Mouse (Mus musculus): ENCODE measurements around the gene Dgkd.

Gene Dgkd

DNA sequence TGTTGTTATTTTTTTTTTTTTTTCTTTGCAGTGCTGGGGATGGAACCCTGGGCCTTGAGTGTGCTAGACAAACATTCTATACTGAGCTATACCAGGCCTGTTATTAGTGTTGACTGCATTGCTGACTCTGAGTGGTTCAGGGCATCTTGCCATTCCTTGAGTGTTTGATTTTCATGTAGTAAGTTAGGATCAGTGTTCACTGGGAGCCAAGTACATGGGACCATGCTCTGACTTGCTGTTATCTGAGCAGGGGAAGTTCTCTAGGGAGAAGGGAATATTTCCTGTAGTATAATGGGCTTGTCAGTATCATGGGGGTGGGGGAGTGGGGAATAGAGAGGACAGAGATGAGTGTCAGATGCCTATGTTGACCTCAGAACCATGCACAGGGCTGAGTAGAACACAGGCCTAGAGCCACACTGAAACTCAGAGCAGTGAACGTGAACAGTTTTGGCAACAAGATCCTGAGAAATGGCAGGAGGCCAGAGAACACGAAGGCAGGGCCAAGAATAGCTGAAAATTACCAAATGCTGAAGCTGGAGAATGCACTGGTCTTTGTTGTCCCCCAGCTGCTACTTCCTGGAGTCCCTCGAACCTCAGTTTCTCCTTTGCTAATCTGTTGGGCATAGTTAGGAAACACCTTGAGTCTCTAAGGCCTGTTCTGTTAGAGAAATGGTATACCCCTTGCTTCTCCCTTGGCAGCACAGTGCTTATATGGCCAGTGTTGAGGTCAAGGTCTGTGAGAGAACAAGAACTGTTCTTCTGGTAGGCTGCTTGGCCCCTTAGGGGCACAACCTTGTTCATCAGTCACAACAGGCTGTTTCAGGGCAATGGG, 26.6 kb downstream of the Dgkd start:
- ATAC-seq (ENCODE audit: insufficient number of reproducible peaks, low FRiP score, low TSS enrichment): peak; percentile 76

DNA sequence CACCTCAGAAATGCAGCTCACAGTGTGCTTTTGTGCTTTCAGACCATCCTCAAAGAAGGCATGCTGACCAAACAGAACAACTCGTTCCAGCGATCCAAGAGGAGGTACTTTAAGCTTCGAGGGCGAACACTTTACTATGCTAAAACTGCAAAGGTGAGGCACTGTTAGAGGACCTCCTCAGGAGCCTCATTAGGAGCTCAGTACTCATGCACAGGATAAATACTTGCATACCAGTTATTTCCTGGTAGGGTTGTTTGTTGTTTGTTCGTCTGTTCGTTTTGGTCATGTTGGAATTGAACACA, 27.2 kb downstream of the Dgkd start:
- no peak for ATAC-seq (ENCODE audit: insufficient number of reproducible peaks, low FRiP score, low TSS enrichment)

DNA sequence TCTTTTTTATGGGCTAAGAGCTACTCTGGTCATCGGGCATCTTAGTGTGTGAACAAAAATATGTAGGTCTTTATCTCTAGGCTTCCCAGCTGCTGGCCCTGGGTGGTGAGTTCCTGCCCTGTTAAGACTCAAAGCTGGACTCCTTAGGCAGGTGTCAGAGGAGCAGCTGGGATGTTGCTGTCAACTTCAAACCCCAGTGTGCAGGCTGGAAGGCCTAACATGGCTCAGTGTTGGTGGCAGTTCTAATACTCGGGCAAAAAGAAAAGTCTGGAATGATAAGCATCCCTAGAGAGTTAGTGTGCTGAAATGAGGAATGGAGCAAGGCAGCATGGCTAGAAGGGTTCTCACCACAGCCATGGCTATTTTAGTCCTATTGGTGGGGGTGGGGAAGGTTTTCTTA, 27.8 kb downstream of the Dgkd start:
- ATAC-seq (ENCODE audit: insufficient number of reproducible peaks, low FRiP score, low TSS enrichment): no peak

DNA sequence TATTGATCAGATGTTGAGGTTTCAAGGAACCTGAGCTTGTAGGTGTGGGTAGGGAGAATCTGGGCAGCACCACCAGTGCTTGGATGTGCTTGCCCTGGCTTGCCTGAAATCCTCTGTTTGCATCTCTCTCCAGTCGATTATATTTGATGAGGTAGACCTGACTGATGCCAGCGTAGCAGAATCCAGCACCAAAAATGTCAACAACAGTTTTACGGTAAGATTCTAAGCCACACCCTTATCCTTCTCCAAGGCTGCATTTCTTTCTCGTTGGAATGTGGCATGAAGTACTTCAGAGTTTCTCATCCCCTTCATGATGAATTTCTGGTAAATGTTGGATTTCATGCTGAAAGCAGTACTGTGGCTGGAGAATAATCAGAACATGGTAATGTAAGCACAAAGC, 28.6 kb downstream of the Dgkd start:
- no peak for ATAC-seq (ENCODE audit: insufficient number of reproducible peaks, low FRiP score, low TSS enrichment)

DNA sequence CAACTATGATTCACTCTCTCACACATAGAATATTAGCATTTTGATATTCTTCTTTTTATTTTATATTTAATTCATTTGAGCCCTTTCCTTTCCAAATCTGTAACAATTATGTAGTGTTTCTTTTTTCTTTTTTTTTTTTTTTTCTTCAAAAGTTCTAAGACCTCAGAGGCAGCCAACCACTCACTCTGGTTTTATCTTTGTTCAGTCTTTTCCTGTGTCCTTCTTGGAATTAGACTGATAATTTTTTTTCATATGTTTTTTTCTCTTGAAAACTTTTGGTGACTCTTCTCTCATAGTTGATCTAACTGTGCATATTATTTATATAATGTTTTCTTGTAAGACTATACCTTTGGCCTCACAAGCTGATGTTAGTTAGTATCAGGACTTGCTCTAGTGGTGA, 29.5 kb downstream of the Dgkd start:
- ATAC-seq (ENCODE audit: insufficient number of reproducible peaks, low FRiP score, low TSS enrichment): no peak

DNA sequence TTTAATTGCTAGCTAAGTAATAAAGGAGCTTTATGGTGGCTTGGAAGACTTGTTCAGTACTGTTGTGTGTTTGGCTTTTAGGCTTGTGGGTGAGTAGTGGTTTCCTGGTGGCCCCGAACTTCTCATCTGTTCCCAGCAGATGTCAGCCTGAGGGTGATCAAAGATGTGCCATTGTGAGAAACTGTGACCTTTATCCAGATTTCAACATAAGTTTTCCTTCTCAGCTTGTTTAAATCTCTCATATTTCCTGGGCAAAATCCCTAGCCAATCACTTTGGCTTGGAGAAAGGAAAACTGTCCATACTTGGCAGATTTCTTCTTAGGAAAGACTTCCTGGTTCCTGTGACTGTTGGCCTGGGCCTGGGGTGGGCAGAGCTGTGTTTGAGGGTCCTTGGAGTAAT, 37.9 kb downstream of the Dgkd start:
- no peak for ATAC-seq (ENCODE audit: insufficient number of reproducible peaks, low FRiP score, low TSS enrichment)

DNA sequence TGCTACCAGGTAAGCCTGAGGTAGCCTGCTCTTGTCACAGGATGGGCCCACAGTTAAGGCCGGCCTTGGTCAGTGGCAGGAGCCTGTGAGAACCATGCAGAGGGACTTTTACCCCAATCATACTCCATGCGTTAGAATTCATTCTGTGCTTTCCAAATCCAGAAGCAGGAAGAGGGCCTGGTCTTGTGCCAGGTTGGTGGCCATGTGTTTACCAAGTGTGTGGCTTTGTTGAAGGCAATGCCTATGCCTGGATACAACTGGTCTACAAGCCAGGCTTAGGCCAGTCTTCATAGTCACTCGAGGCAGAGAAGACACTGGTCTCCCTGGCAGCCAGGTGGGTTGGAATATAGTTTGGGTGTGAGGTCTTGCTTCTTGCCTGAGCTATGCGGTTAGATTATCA, 38.5 kb downstream of the Dgkd start:
- ATAC-seq (ENCODE audit: insufficient number of reproducible peaks, low FRiP score, low TSS enrichment): no peak

DNA sequence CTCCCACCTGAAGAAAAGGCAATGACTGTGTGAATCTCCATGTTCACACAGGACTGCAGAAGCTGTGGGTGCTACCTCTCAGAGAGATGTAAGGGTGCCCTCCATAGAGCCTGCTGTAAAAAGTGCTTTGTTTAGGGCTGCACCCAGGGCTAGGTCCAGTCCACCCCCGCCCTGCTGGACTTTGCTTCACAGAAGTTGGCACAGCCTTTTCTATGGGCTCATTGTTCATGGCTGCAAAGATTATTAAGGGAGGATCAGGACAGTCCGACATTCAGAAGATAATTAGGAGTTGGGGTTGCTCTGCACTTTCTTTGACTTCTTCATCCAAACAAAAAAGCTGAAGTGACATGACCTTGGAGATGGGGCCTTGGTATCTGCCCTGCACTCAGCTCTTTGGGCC, 39.4 kb downstream of the Dgkd start:
- ATAC-seq (ENCODE audit: insufficient number of reproducible peaks, low FRiP score, low TSS enrichment): no peak

DNA sequence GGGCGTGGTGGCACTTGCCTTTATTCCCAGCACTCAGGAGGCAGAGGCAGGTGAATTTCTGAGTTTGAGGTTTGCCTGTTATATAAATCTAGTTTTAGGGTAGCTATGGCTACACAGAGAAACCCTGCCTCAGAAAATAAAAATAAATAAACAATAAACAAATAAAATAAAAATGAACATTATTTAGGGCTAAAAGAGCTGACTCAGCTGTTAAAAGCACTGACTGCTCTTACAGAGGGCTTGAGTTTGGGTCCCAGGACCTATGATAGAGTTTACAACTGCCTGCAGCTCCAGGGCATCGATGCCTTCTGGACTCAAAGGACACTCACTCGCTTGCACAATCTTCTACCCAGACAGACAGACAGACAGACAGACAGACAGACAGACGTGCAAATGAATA, 40.3 kb downstream of the Dgkd start:
- ATAC-seq (ENCODE audit: insufficient number of reproducible peaks, low FRiP score, low TSS enrichment): no peak

DNA sequence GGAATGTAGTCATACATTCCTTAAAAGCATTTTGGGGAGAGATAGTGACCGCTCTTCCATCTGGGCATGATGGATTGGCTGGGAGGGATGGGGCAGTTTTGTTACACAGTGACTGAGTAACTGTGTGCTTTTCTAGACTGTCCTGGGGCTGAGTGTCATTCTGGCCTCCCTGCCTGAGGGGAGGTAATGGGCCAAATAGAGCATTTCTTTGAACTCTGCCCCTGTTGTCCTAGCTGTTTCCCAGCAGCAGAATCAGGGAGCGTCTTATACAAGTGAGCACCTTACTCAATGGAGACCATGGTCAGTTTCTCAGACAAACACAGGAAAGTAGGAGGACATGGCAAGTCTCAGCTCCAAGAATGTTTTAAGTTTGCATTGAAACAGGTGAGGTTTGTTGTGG, 43.8 kb downstream of the Dgkd start:
- ATAC-seq (ENCODE audit: insufficient number of reproducible peaks, low FRiP score, low TSS enrichment): no peak

DNA sequence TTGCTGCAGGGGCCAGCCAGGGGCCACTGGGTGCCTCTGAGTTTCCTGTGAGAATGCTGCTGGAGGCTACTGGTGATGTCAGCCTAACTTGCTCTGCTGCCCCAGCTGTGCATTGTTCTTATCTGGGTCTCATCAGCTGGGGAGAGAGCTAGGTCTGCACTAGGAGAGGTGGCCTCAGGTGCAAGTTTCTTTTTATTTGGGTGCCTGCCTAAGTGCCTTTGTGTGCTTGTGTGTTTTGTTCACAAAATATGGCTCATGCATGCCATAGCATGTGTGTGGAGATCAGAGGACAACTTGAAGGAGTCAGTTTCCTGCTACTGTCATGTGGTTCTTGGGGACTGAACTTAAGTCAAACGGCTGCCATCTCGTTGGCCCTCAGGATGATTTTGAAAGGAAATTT, 46.6 kb downstream of the Dgkd start:
- no peak for ATAC-seq (ENCODE audit: insufficient number of reproducible peaks, low FRiP score, low TSS enrichment)

DNA sequence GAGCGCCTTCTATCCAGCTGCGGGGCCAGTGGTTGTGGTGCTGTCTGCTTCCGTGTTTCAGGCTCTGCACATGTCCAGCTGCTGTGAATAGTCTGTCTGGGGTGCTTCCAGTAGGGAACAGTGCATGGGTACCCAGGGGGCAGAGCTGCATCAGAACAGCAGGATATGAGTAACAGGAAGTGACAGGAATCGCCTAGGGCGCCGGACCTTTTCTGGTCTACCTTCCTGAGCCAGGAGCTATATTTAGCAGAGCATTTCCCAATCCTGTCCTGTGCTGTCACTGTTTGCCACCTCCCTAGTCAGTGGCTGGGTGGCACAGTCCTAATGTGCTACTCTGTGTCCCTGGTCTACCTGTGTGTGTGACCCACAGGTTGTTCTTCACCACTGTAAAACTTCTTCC, 47.9 kb downstream of the Dgkd start:
- 0 out of 2 replicates have a peak, but pooled peaks have one; percentile 36 for ATAC-seq (ENCODE audit: insufficient number of reproducible peaks, low FRiP score, low TSS enrichment)

DNA sequence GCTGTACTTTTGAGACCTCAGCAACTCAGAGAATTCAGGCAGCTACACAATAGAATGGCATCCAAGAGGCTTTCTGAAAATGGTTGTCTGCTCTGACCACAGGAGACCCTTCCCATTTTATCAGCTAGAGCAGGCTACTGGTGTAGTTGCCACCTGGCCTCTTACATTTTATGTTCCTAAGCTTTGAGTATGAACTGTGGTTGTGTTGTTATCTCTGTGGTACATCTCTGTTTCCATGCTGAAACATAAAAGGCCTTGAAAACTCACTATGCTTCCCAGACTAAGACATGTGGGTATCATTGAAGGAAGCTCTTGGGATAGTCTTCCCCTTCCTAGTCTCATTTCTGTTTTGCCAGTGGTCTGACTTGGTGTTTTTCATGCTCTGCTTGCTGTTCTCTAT, 49.1 kb downstream of the Dgkd start:
- no peak for ATAC-seq (ENCODE audit: insufficient number of reproducible peaks, low FRiP score, low TSS enrichment)

DNA sequence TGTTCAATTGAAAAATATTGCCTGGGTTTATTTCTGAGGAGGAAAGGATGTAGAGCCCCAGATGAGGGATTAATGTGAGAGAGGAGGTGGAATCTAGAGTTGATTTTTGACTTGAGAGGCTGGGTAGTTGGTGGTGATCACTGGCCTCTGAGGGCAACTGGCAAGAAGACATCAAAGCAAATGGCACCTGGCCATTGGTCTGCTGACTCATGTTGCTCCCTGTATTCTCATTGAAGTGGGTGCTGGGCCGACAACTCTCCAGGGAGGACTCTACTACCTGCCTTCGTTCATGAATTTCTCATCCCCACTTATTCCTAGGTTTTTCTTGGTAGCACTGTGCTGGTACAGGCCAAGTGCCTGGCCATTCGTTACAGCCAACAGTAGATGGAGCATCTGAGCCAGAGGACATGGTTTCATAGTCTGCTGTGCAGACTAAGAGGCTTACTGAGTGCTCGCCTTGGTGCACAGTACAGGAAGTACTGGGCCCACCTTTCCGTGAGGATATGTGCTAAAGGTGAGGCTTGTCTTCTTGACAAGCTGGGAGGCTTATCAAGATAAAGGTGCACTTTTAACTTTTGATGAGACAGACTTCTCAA, 53.4 kb downstream of the Dgkd start:
- no peak for ATAC-seq (ENCODE audit: insufficient number of reproducible peaks, low FRiP score, low TSS enrichment)

DNA sequence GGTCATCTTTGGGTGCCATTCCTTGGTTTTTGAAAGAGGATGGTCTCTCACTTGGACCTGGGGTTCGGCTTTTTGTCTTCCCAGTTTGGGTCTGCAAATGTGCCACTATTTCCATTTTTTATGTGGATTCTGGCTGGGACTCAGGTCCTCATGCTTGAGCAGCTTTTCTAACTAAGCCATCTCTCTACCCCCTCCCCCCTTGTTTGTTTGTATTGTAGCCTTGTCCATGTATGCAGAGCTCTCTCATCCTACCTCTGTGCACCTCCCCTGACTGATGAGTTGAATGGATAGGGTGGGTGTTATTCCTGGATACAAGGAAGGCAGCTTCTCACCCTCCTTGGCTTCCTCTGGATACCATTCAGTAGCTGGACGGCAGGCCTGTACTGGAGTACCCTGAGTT, 54.9 kb downstream of the Dgkd start:
- ATAC-seq (ENCODE audit: insufficient number of reproducible peaks, low FRiP score, low TSS enrichment): no peak

DNA sequence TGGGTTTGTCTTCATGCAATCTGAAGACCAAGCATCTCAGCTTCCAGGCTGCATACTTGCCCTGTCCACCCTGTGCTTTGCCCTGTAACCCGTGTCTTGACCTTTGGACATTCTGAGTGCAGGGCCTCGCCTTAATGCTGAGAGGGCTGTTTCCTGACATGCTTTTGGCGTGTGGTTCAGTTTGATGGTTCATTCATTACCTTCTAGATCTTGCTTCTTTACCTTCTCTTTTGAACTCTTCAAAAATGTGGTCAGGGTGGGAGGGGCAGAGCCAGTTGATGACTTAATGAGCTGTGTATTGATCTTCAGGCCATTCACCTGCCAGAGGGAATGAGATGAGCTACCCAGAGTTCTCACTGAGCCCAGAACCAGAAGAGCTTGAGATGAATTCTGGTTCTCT, 55.6 kb downstream of the Dgkd start:
- no peak for ATAC-seq (ENCODE audit: insufficient number of reproducible peaks, low FRiP score, low TSS enrichment)

DNA sequence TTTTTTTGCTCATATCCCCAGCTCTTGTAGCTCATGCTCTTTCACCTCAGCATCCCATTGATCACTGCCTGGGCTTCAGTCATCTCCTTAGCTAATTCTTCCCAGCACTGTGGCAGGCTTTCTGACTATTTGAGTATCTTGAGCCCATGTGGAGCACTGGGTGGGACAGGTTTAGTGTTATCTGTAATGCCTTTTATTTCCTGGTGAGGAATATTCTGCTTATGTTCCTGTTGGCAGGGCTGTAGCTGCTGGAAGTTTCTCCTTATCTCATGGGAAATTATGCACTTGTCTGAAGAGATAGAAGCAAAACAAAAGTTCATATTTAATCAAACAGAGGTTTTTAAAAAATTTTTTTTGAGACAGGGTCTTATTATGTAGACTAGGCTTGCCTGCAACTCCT, 56.5 kb downstream of the Dgkd start:
- no peak for ATAC-seq (ENCODE audit: insufficient number of reproducible peaks, low FRiP score, low TSS enrichment)

DNA sequence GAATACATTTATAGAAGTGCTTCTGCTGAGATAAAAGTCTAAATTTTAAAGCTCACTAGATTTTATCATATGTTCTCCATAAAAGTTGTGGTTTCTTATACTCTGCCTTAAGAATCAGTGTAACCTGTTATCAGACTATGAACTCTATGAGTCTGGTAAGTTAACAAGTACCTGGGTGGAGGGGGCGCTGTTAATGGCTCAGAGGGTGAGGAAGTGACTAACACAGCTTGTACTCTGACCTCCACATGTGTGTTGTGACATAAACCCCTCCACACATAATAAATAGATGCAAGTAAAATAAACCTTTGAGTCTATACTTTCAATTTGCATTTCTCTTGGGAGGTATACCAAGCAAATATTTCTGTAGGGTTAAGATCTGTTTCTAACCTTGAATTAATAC, 57.3 kb downstream of the Dgkd start:
- no peak for ATAC-seq (ENCODE audit: insufficient number of reproducible peaks, low FRiP score, low TSS enrichment)

DNA sequence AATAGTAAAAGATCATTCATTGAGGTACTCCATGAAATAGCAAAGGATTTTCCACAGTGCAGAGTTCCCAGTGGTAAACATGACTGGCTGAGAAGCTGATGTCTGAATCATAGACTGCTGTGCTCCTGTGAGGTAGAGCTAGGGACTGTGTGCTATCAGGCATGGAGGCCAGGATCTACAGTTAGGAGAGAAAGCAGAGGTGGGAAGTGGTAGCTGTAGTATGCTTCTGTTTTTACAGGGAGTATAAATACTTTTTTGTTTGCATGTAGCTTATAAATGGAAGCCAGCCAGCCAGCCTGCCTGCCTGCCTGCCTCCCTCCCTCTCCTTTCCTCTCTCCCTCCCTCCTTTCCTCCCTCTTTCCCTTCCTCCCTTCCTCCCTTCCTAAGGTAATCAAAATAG, 60.3 kb downstream of the Dgkd start:
- no peak for ATAC-seq (ENCODE audit: insufficient number of reproducible peaks, low FRiP score, low TSS enrichment)

DNA sequence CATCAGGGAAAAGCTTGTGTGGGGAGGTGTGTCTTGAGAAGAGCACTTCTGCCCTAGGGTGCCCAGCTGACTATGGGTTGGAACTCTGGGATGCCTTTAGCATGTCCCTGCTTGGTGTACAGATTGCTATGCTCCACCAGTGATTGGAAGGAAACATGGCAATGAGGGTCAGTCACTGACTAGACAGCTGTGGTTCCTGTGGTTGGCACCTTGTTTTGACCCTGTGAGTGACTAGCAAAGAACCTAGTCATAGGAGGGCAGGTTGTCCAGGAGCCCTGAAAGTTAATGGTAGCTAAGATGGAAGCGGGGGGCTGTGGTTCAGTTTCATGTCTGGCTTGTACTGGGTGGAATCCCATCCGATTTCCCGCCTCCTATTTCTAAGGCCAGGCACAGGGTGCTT, 64.3 kb downstream of the Dgkd start:
- ATAC-seq (ENCODE audit: insufficient number of reproducible peaks, low FRiP score, low TSS enrichment): no peak

DNA sequence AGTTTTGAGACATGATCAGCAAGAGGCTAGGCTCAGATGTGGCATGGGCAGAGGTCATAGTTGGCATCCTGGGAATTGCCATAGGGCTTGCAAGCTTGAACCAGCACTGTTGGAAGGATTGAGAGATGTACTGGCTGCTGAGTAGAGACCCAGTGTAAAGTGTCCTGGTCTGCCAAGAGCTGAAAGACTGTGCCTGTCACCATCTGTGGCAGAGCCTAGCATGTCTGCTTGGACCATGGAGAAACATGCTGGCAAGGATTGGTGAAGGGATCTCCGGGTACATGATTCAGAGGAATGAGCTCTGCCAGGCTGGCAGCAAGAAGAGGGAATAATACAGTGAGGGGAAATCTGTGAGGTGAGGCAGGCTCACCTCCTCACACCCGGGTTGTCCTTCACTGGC, 65.0 kb downstream of the Dgkd start:
- peak; percentile 91 for ATAC-seq (ENCODE audit: insufficient number of reproducible peaks, low FRiP score, low TSS enrichment)

DNA sequence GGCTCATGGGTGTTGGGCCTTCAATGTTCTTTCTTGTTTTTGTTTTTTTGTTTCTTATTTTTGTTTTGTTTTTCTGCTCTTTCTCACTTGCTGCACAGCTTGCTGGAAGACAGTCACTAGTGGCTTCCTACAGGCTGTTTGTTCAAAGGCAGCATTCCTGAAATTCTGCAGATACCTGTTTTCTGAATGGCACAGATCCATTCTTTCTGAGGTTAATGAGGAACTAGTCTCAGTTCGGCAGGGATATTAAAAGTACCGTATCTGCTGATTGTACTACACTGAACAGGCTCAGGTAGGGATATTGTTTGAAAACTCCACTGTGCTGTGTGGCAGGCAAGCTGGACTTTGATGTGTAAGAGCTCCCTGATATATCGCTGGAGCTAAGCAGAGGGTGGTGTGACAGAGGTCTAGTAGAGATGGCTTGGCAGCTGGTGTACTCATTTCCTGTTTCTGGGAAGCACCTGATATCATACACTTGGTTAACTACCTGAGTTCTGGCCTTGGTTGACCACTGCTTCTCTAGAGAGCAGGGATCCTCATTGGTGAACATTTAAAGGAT, 67.0 kb downstream of the Dgkd start:
- ATAC-seq (ENCODE audit: insufficient number of reproducible peaks, low FRiP score, low TSS enrichment): no peak
